Mouse (Mus musculus): Measurements from ENCODE around the gene Duox1.

GRCm38 (mm10) chr2:122375391-122375991, 60.0 kb downstream of the Duox1 start:
- TF ChIP-seq CTCF (IDR thresholded peaks at IDR 0.05; ENCODE audit: low read depth, low read length) (no peak), EP300 (IDR thresholded peaks at IDR 0.05; ENCODE audit: insufficient read depth, low read depth, low read length) (no peak), POLR2A (IDR thresholded peaks at IDR 0.05; ENCODE audit: insufficient read depth, low read length) (no peak)

All from ES-Bruce4 (cell line).